Mouse (Mus musculus): ENCODE data around the gene Ankrd54.
"Not testable (repeated sequence)": the region's sequence is repeated elsewhere in the genome, so short reads cannot be mapped to it uniquely, and the experiment has no call there.

Ankrd54 gene

DNA sequence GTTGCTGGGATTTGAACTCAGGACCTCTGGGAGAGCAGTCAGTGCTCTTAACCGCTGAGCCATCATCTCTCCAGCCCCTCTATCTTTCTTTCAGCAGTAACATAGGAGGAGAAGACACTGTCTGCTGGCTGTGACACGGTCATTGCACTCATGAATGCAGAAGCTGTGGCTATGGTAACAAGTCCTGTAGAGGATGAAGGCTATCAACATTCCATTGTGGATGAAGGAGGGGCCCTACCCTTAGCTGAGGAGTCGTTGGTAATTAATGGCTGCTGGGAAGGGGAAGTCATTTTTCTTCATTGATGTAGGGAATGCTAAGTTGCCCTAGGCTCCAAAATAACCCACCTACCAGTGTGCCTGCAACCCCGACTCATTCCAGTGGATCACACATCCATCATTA lies 44.5 kb downstream of the Ankrd54 start:
- DNase-seq (ENCODE audit: extremely low spot score, low read depth, low spot score) = no peak

GRCm38 (mm10) chr15:79013382-79013781 lies 49.3 kb downstream of the Ankrd54 start:
- DNase-seq (ENCODE audit: extremely low spot score, low read depth, low spot score) = no peak

GRCm38 (mm10) chr15:79011550-79011949 lies 51.1 kb downstream of the Ankrd54 start:
- no peak for DNase-seq (ENCODE audit: extremely low spot score, low read depth, low spot score)

DNA sequence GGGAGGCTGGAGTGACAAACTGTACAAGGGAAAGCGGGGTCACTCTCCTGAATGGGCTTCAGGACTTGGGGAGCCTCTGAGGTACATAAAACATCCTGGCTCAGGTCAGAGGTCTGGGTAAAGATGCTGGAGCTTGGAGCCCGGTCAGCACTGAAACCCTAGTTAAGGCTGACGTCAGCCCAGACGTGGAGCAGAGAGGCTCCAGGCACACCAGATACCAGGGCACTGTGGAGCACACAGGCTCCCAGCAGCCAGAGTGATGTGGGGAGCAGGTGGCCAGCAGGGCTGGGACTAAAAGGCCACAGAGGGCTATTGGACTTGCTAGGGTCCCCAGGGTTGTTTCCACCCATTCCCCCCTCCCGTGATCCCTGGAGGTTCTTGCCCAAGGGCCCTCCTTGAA lies 53.0 kb downstream of the Ankrd54 start:
- no peak for DNase-seq (ENCODE audit: extremely low spot score, low read depth, low spot score)

GRCm38 (mm10) chr15:79007836-79008235 lies 54.9 kb downstream of the Ankrd54 start:
- not testable (repeated sequence) for DNase-seq (ENCODE audit: extremely low spot score, low read depth, low spot score)

DNA sequence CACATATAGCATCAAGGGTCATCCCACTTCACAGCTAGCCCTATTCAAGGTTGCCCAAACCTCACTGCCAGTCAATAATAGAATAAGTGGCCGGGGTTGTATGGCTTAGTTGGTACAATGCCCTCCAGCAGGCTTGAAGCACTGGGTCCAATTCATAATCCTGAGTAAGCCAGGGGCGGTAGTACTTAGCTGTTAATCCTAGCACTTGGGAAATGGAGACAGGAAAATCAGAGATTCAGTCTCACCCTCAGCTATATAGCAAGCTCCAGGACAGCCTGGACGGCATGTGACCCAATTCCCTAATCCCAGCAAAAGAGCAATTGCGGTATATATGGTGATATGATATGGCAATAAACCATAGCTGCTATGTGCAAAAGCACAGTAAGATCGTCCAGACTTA lies 55.6 kb downstream of the Ankrd54 start:
- no peak for DNase-seq (ENCODE audit: extremely low spot score, low read depth, low spot score)

DNA sequence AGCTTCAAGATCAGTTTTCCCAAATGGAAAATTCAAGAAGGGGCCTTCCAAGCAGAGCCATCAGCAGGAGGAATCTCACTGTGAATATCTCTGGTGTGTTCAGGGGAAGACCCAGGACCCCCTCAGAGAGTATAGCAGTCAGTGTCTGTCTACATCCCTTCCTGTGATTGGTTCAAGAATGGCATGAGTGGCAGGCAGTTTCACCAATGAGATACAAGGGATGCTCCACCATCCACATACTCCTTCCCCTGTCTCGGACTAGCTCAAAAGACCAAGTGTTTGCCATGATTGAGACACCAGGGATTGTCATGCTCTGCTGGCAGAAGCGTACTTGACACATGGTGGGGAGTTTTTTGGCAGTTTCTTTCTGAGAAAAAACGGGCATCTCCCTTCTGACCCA lies 56.1 kb downstream of the Ankrd54 start:
- DNase-seq (ENCODE audit: extremely low spot score, low read depth, low spot score) = no peak

GRCm38 (mm10) chr15:79005581-79005980 lies 57.1 kb downstream of the Ankrd54 start:
- DNase-seq (ENCODE audit: extremely low spot score, low read depth, low spot score) = no peak
